Mouse (Mus musculus): ENCODE measurements around the gene Ush1g.
A peak's percentile ranks its signal among the peaks of the same experiment; 100 is the strongest.

Ush1g gene

GRCm38 (mm10) chr11:115321906-115322693 lies at the start of gene Ush1g:
Ush1g (minus strand) TSS chr11:115322041.
- DNase-seq, result peak; percentile 63

- DNase-seq, result no peak
Observed at GRCm38 (mm10) chr11:115371354-115371753, 49.5 kb upstream of the Ush1g start.

- DNase-seq, result no peak
Observed at GRCm38 (mm10) chr11:115370368-115370767, 48.5 kb upstream of the Ush1g start.

- DNase-seq, result peak; percentile 93
Observed at GRCm38 (mm10) chr11:115367395-115367944, 45.6 kb upstream of the Ush1g start, which contains the start of gene Hid1. Hid1 (minus strand) TSS chr11:115367756.

- peak; percentile 84 for DNase-seq
Observed at GRCm38 (mm10) chr11:115366706-115367394, 45.0 kb upstream of the Ush1g start.

GRCm38 (mm10) chr11:115366039-115366705 lies 44.3 kb upstream of the Ush1g start:
- DNase-seq, result peak; percentile 72

- DNase-seq, result no peak
Observed at GRCm38 (mm10) chr11:115364136-115364535, 42.3 kb upstream of the Ush1g start.

GRCm38 (mm10) chr11:115359726-115360125 lies 37.9 kb upstream of the Ush1g start:
- no peak for DNase-seq

- no peak for DNase-seq
Observed at GRCm38 (mm10) chr11:115359293-115359692, 37.5 kb upstream of the Ush1g start.

- DNase-seq, result peak; percentile 82
Observed at GRCm38 (mm10) chr11:115358468-115358867, 36.6 kb upstream of the Ush1g start.

GRCm38 (mm10) chr11:115354183-115354582 lies 32.3 kb upstream of the Ush1g start:
- DNase-seq, result peak; percentile 66

- no peak for DNase-seq
Observed at GRCm38 (mm10) chr11:115353375-115353774, 31.5 kb upstream of the Ush1g start.

- DNase-seq, result no peak
Observed at GRCm38 (mm10) chr11:115349976-115350375, 28.1 kb upstream of the Ush1g start.

GRCm38 (mm10) chr11:115348681-115349248 lies 26.9 kb upstream of the Ush1g start:
- DNase-seq, result no peak

- no peak for DNase-seq
Observed at GRCm38 (mm10) chr11:115345515-115345914, 23.7 kb upstream of the Ush1g start.

- no peak for DNase-seq
Observed at GRCm38 (mm10) chr11:115344967-115345366, 23.1 kb upstream of the Ush1g start.

- no peak for DNase-seq
Observed at GRCm38 (mm10) chr11:115341866-115342265, 20.0 kb upstream of the Ush1g start.

- no peak for DNase-seq
Observed at GRCm38 (mm10) chr11:115341246-115341645, 19.4 kb upstream of the Ush1g start.

- no peak for DNase-seq
Observed at GRCm38 (mm10) chr11:115337826-115338225, 16.0 kb upstream of the Ush1g start.

GRCm38 (mm10) chr11:115337350-115337749 lies 15.5 kb upstream of the Ush1g start:
- DNase-seq, result no peak

- no peak for DNase-seq
Observed at GRCm38 (mm10) chr11:115336115-115336514, 14.3 kb upstream of the Ush1g start.

- DNase-seq, result no peak
Observed at GRCm38 (mm10) chr11:115335223-115335622, 13.4 kb upstream of the Ush1g start.

- no peak for DNase-seq
Observed at GRCm38 (mm10) chr11:115334531-115334930, 12.7 kb upstream of the Ush1g start, which contains the start of gene Otop3. Otop3 (plus strand) TSS chr11:115334731.
